ENCODE assay signal across 9 mouse cellular contexts in genomic region chr10:79946752-79947322, GRCm38 (mm10). TPM values are rescaled to one million over a fixed set of nuclear protein-coding genes. Genes with fewer than 3 reads are reported as not detected.
A peak's percentile ranks its signal among the peaks of the same experiment; 100 is the strongest.
DNase-seq lines count a peak whose midpoint lies in the region; ATAC-seq and TF ChIP-seq lines count a peak whose summit lies in the region.
"Had no signal": no experiment of that assay in that cellular context is flagged by ENCODE, and none has a peak within 500 bp of the region (broad histone marks: within the 10 kb centered on the region; RNA-seq: fewer than 3 reads in every experiment).

No protein-coding gene starts in this region.

- DNase-seq in hindbrain, embryonic 10.5 days (ENCODE audit: low spot score) = no peak
- DNase-seq in hindbrain, postnatal 0 days (ENCODE audit: low spot score) = no peak
- DNase-seq in embryonic facial prominence, embryonic 10.5 days (ENCODE audit: low spot score) = peak; percentile 53
- DNase-seq in layer of hippocampus, postnatal 36 days = no peak
- no peak for DNase-seq in right cerebral cortex, postnatal 36 days (ENCODE audit: low spot score in 2 of 2)
- DNase-seq in adrenal gland, postnatal 10 days = no peak

- no peak for ATAC-seq in hindbrain, postnatal 0 days
- ATAC-seq in liver, embryonic 12.5 days = peak; percentile 78

- H3K79me2 ChIP-seq in C2C12 (ENCODE audit: control insufficient read depth, insufficient read depth) = no peaks in the 10 kb centered on the region

- no peak overlapping the region for H3ac ChIP-seq in C2C12 (ENCODE audit: control insufficient read depth, insufficient read length, low read depth)

- H3K4me2 ChIP-seq in hindbrain, postnatal 0 days (ENCODE audit: low read depth, low read length) = no peak overlapping the region
- peak overlapping the region; percentile 67 for H3K4me2 ChIP-seq in liver, embryonic 12.5 days

- 12% methylated on average over 7 of the region's 7 CpGs for WGBS in hindbrain, embryonic 10.5 days
- 29% methylated on average over 7 of the region's 7 CpGs for WGBS in hindbrain, postnatal 0 days
- WGBS in embryonic facial prominence, embryonic 10.5 days = 10% methylated on average over 7 of the region's 7 CpGs
- 6% methylated on average over 7 of the region's 7 CpGs for WGBS in liver, embryonic 12.5 days (ENCODE audit: insufficient replicate concordance)

- peaks cover 76% of the 10 kb centered on the region for H3K27me3 ChIP-seq in hindbrain, embryonic 10.5 days (ENCODE audit: insufficient read depth, poor library complexity, severe bottlenecking)
- H3K27me3 ChIP-seq in hindbrain, postnatal 0 days (ENCODE audit: insufficient read depth, low read length) = no peaks in the 10 kb centered on the region
- no peaks in the 10 kb centered on the region for H3K27me3 ChIP-seq in C2C12 (ENCODE audit: control insufficient read depth, insufficient read depth, insufficient read length)
- no peaks in the 10 kb centered on the region for H3K27me3 ChIP-seq in embryonic facial prominence, embryonic 10.5 days (replicated peaks; ENCODE audit: low read depth, poor library complexity, severe bottlenecking)
- H3K27me3 ChIP-seq in liver, embryonic 12.5 days (replicated peaks) = no peaks in the 10 kb centered on the region

- H3K9me3 ChIP-seq in hindbrain, embryonic 10.5 days = no peaks in the 10 kb centered on the region
- no peaks in the 10 kb centered on the region for H3K9me3 ChIP-seq in hindbrain, postnatal 0 days (ENCODE audit: low read length)
- H3K9me3 ChIP-seq in embryonic facial prominence, embryonic 10.5 days = no peaks in the 10 kb centered on the region
- H3K9me3 ChIP-seq in liver, embryonic 12.5 days (replicated peaks) = no peaks in the 10 kb centered on the region

- peaks cover 56% of the 10 kb centered on the region for H3K4me1 ChIP-seq in hindbrain, embryonic 10.5 days (replicated peaks)
- H3K4me1 ChIP-seq in hindbrain, postnatal 0 days (ENCODE audit: insufficient read depth, low read length) = no peaks in the 10 kb centered on the region
- peaks cover 59% of the 10 kb centered on the region for H3K4me1 ChIP-seq in embryonic facial prominence, embryonic 10.5 days
- H3K4me1 ChIP-seq in liver, embryonic 12.5 days = peaks cover 72% of the 10 kb centered on the region

- H3K27ac ChIP-seq in hindbrain, embryonic 10.5 days = peak overlapping the region; percentile 85
- H3K27ac ChIP-seq in hindbrain, postnatal 0 days = no peak overlapping the region
- peak overlapping the region; percentile 86 for H3K27ac ChIP-seq in embryonic facial prominence, embryonic 10.5 days (replicated peaks)
- peak overlapping the region; percentile 91 for H3K27ac ChIP-seq in liver, embryonic 12.5 days

- H3K36me3 ChIP-seq in hindbrain, embryonic 10.5 days = peaks cover 55% of the 10 kb centered on the region
- H3K36me3 ChIP-seq in hindbrain, postnatal 0 days (ENCODE audit: insufficient read depth, low read length) = peaks cover 11% of the 10 kb centered on the region; the same call in 1 of the 2 replicates
- H3K36me3 ChIP-seq in C2C12 (ENCODE audit: control insufficient read depth, insufficient read depth) = no peaks in the 10 kb centered on the region
- peaks cover 84% of the 10 kb centered on the region for H3K36me3 ChIP-seq in embryonic facial prominence, embryonic 10.5 days (replicated peaks)
- H3K36me3 ChIP-seq in liver, embryonic 12.5 days = peaks cover 54% of the 10 kb centered on the region

- no peak for TF ChIP-seq CTCF in hindbrain, postnatal 0 days (IDR thresholded peaks at IDR 0.05; ENCODE audit: low read depth)
- no peak for TF ChIP-seq CTCF in C2C12 (IDR thresholded peaks at IDR 0.05; ENCODE audit: control insufficient read depth, insufficient read depth, insufficient read length)

- peak overlapping the region; percentile 26 for H3K4me3 ChIP-seq in hindbrain, embryonic 10.5 days
- H3K4me3 ChIP-seq in hindbrain, postnatal 0 days (ENCODE audit: low read length) = no peak overlapping the region
- no peak overlapping the region for H3K4me3 ChIP-seq in C2C12 (ENCODE audit: insufficient read depth, poor library complexity, severe bottlenecking)
- peak overlapping the region; percentile 42 for H3K4me3 ChIP-seq in embryonic facial prominence, embryonic 10.5 days
- peak overlapping the region; percentile 30 for H3K4me3 ChIP-seq in liver, embryonic 12.5 days

- no peaks in the 10 kb centered on the region for H3K79me3 ChIP-seq in C2C12 (ENCODE audit: low read depth)

- no peak overlapping the region for H3K9ac ChIP-seq in hindbrain, postnatal 0 days (replicated peaks; ENCODE audit: low read length)
- H3K9ac ChIP-seq in liver, embryonic 12.5 days = peak overlapping the region; percentile 62

TF ChIP-seq in C2C12, 6 proteins besides CTCF, POLR2A, EP300 and RAD21:
- TF ChIP-seq MAX (IDR thresholded peaks at IDR 0.05) (no peak), MYOD1 (IDR thresholded peaks at IDR 0.05; ENCODE audit: control insufficient read depth, insufficient read length, low read depth) (peak; percentile 32)

RNA-seq across cellular contexts. Expression of gene Wdr18, which starts 13.1 kb away (rescaled TPM):
- polyA plus RNA-seq in hindbrain, embryonic 10.5 days (2016; fragmentation: Nextera tagmentation; extraction: Ambion mirVana) = 128 and 140 TPM in 2 replicates
- total RNA-seq in hindbrain, postnatal 0 days (2014; rRNA removed) = 74.6 and 81.6 TPM in 2 replicates
- 109 TPM in 2 replicates for polyA plus RNA-seq in hindbrain, postnatal 0 days (2015; fragmentation: Nextera tagmentation; extraction: Ambion mirVana)
- polyA plus RNA-seq in C2C12 (2012; fragmentation: generic; extraction: Trizol) = 48.6 TPM
- polyA plus RNA-seq in embryonic facial prominence, embryonic 10.5 days (2016; fragmentation: Nextera tagmentation; extraction: Ambion mirVana) = 166 TPM in 2 replicates
- 99.9 and 114 TPM in 2 replicates for polyA plus RNA-seq in liver, embryonic 12.5 days (2016; fragmentation: Nextera tagmentation; extraction: Ambion mirVana)
- 10 to 100 TPM; 43.2 to 48.2 TPM for total RNA-seq in layer of hippocampus, postnatal 36 days (2021)
- total RNA-seq in adrenal gland, postnatal 10 days (2021) = 10 to 100 TPM; 32.4 to 34.9 TPM

RNA-seq across cellular contexts. Expression of gene Arid3a, which starts 20.0 kb away (rescaled TPM):
- 11.1 and 15.0 TPM in 2 replicates for polyA plus RNA-seq in hindbrain, embryonic 10.5 days (2016; fragmentation: Nextera tagmentation; extraction: Ambion mirVana)
- 9.7 and 10.1 TPM in 2 replicates for total RNA-seq in hindbrain, postnatal 0 days (2014; rRNA removed)
- 2.5 and 2.6 TPM in 2 replicates for polyA plus RNA-seq in hindbrain, postnatal 0 days (2015; fragmentation: Nextera tagmentation; extraction: Ambion mirVana)
- polyA plus RNA-seq in C2C12 (2012; fragmentation: generic; extraction: Trizol) = 0.74 TPM
- polyA plus RNA-seq in embryonic facial prominence, embryonic 10.5 days (2016; fragmentation: Nextera tagmentation; extraction: Ambion mirVana) = 15.7 and 18.0 TPM in 2 replicates
- polyA plus RNA-seq in liver, embryonic 12.5 days (2016; fragmentation: Nextera tagmentation; extraction: Ambion mirVana) = 5.6 and 6.4 TPM in 2 replicates
- 1 to 10 TPM; 4.8 to 5.1 TPM for total RNA-seq in layer of hippocampus, postnatal 36 days (2021)
- total RNA-seq in adrenal gland, postnatal 10 days (2021) = 1 to 10 TPM; 6.3 to 8.1 TPM

RNA-seq across cellular contexts. Expression of gene Grin3b, which starts 23.7 kb away (rescaled TPM):
- 0.35 TPM in 2 replicates for polyA plus RNA-seq in hindbrain, embryonic 10.5 days (2016; fragmentation: Nextera tagmentation; extraction: Ambion mirVana)
- total RNA-seq in hindbrain, postnatal 0 days (2014; rRNA removed) = 0.68 and 0.97 TPM in 2 replicates
- 0.20 and 0.51 TPM in 2 replicates for polyA plus RNA-seq in hindbrain, postnatal 0 days (2015; fragmentation: Nextera tagmentation; extraction: Ambion mirVana)
- 0.30 TPM for polyA plus RNA-seq in C2C12 (2012; fragmentation: generic; extraction: Trizol)
- polyA plus RNA-seq in embryonic facial prominence, embryonic 10.5 days (2016; fragmentation: Nextera tagmentation; extraction: Ambion mirVana) = 0.13 and 0.44 TPM in 2 replicates
- polyA plus RNA-seq in liver, embryonic 12.5 days (2016; fragmentation: Nextera tagmentation; extraction: Ambion mirVana) = 0.14 TPM in 2 replicates
- total RNA-seq in layer of hippocampus, postnatal 36 days (2021) = under 1 TPM; 0.10 TPM
- under 1 TPM; 0.27 to 0.36 TPM for total RNA-seq in adrenal gland, postnatal 10 days (2021)
- polyA plus RNA-seq: large intestine, adult 2 months had no signal

RNA-seq across cellular contexts. Expression of gene R3hdm4, which starts 25.8 kb away (rescaled TPM):
- 130 and 152 TPM in 2 replicates for polyA plus RNA-seq in hindbrain, embryonic 10.5 days (2016; fragmentation: Nextera tagmentation; extraction: Ambion mirVana)
- 111 and 133 TPM in 2 replicates for total RNA-seq in hindbrain, postnatal 0 days (2014; rRNA removed)
- polyA plus RNA-seq in hindbrain, postnatal 0 days (2015; fragmentation: Nextera tagmentation; extraction: Ambion mirVana) = 252 and 267 TPM in 2 replicates
- 46.7 TPM for polyA plus RNA-seq in C2C12 (2012; fragmentation: generic; extraction: Trizol)
- 125 and 136 TPM in 2 replicates for polyA plus RNA-seq in embryonic facial prominence, embryonic 10.5 days (2016; fragmentation: Nextera tagmentation; extraction: Ambion mirVana)
- 67.5 and 74.1 TPM in 2 replicates for polyA plus RNA-seq in liver, embryonic 12.5 days (2016; fragmentation: Nextera tagmentation; extraction: Ambion mirVana)
- total RNA-seq in layer of hippocampus, postnatal 36 days (2021) = 100 to 1,000 TPM; 397 to 399 TPM
- 10 to 100 TPM; 78.9 to 93.6 TPM for total RNA-seq in adrenal gland, postnatal 10 days (2021)

RNA-seq across cellular contexts. Expression of gene Kiss1r, which starts 30.1 kb away (rescaled TPM):
- polyA plus RNA-seq in hindbrain, embryonic 10.5 days (2016; fragmentation: Nextera tagmentation; extraction: Ambion mirVana) = 0.72 and 0.80 TPM in 2 replicates
- 7.7 and 9.4 TPM in 2 replicates for total RNA-seq in hindbrain, postnatal 0 days (2014; rRNA removed)
- 3.4 and 3.9 TPM in 2 replicates for polyA plus RNA-seq in hindbrain, postnatal 0 days (2015; fragmentation: Nextera tagmentation; extraction: Ambion mirVana)
- 0.13 TPM for polyA plus RNA-seq in C2C12 (2012; fragmentation: generic; extraction: Trizol)
- 0.33 and 0.37 TPM in 2 replicates for polyA plus RNA-seq in embryonic facial prominence, embryonic 10.5 days (2016; fragmentation: Nextera tagmentation; extraction: Ambion mirVana)
- 0.35 and 0.43 TPM in 2 replicates for polyA plus RNA-seq in liver, embryonic 12.5 days (2016; fragmentation: Nextera tagmentation; extraction: Ambion mirVana)
- 1 to 10 TPM; 6.4 to 6.8 TPM for total RNA-seq in layer of hippocampus, postnatal 36 days (2021)
- total RNA-seq in adrenal gland, postnatal 10 days (2021) = 1 to 10 TPM in 1 of 2 experiments, under 1 TPM in 1; 0.69 to 1.8 TPM

Comparison
In these comparisons a context has a peak if more than half of its experiments do, and no peak if none do; other contexts are left out.
1. H3K4me3 ChIP-seq: peak in hindbrain, embryonic 10.5 days (single experiment), embryonic facial prominence, embryonic 10.5 days (single experiment) and liver, embryonic 12.5 days (single experiment); none in hindbrain, postnatal 0 days (single experiment) and C2C12 (single experiment).